Mouse (Mus musculus) brain, embryonic 14.5 days (tissue): ENCODE data around the gene Snx14.

Source experiments
- CTCF ChIP-seq: fragments of 200-500 bp; IDR thresholded peaks from 2 replicates; pipeline ENCODE4 v1.5.1; 2012; ENCODE audit warnings: inconsistent platforms, mild to moderate bottlenecking, moderate library complexity, borderline replicate concordance; ENCODE audit not compliant: insufficient read depth, insufficient read length; ENCODE audit errors: extremely low read depth
- POLR2A ChIP-seq: fragments of 200-500 bp; IDR thresholded peaks from 2 replicates; pipeline ENCODE4 v1.6.1; 2012; ENCODE audit warnings: mild to moderate bottlenecking, inconsistent platforms, borderline replicate concordance; ENCODE audit not compliant: poor library complexity, insufficient read depth, insufficient read length, severe bottlenecking; ENCODE audit errors: extremely low read depth

- TF ChIP-seq CTCF: no peak
- TF ChIP-seq POLR2A: no peak
These were observed 106.3 kb downstream of the Snx14 start for GRCm38 (mm10) chr9:88332447-88332846.
